Mouse (Mus musculus) brain, embryonic 14.5 days (tissue): ENCODE measurements around the gene Thbs4. TPM values are rescaled to one million over a fixed set of nuclear protein-coding genes. Genes with fewer than 3 reads are reported as not detected.
A peak's percentile ranks its signal among the peaks of the same experiment; 100 is the strongest.

ENCODE experiments used
- DNase-seq: peaks from one replicate; pipeline ENCODE4 v3.0.0-alpha.2; 2011; ENCODE audit warnings: low read depth
- CTCF ChIP-seq: fragments of 200-500 bp; IDR thresholded peaks from 2 replicates; pipeline ENCODE4 v1.5.1; 2012; ENCODE audit warnings: inconsistent platforms, mild to moderate bottlenecking, moderate library complexity, borderline replicate concordance; ENCODE audit not compliant: insufficient read depth, insufficient read length; ENCODE audit errors: extremely low read depth
- POLR2A ChIP-seq: fragments of 200-500 bp; IDR thresholded peaks from 2 replicates; pipeline ENCODE4 v1.6.1; 2012; ENCODE audit warnings: mild to moderate bottlenecking, inconsistent platforms, borderline replicate concordance; ENCODE audit not compliant: poor library complexity, insufficient read depth, insufficient read length, severe bottlenecking; ENCODE audit errors: extremely low read depth
- polyA plus RNA-seq: library from polyadenylated mRNA; depleted of rRNA; stranded (reverse); fragments of >200 nt; gene quantifications from 2 replicates; pipeline ENCODE4 v1.2.3, GENCODE M21; 2012; rRNA removed

The Thbs4 gene
- polyA plus RNA-seq, 1 experiment: 2.2 TPM

DNA sequence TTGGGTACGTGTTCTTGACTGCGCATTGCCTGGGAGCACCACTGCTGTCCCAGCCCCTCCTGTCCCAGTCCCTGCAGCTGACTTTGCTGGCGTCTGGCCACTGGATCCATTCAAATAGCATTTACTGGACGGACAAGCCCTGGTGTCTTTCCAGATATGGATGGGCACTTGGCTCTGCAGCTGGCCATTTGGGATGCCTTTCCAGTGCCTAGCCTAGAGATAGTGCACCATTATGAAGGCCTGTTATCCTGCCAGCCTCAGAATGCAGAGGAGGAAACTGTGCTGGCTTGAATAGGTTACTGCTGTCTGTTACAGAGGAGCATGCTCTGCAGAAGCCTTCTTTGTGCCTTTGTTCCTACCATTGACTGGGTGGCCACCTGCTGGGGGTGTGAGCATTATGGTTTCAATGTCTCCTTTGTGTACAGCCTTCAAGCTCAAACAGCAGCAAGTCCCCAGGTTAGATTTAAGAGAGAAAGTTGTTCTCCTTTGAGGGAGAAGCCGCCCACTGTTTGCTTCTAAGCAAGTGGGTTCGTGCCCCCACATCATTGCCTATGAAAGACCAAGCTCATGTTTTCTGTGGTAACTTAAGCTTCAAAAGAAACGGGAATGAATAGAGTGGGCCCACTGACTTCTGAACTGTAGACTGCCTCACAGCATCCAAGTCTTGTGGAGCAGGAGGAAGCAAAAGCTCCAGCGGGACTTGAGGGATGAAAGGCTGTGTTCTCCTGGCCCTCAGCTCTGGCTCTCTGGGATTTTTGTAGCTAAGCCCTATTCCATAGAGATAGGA lies 91.2 kb downstream of the Thbs4 start:
- peak; percentile 83 for DNase-seq

DNA sequence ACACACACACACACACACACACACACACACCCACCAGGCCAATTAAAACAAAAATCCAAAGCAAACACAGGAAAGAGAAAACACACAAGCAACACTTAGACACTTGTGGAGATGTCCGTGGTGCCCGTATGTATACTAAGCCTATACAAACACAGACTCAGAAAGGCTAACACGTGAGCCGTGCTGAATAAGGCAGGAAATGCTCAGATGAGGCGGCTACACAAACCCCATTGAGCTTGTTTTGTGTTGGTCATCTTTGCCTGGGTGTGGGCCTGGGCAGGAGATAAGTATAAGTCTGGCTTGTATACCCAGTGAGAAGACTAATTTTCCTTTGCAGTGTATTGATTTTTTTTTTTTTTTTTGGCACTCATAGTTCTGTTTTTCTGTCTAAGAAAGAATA lies 92.6 kb downstream of the Thbs4 start:
- TF ChIP-seq POLR2A (no peak), CTCF (no peak)
- no peak for DNase-seq

More for the DNA sequence above, 91.2 kb downstream of the Thbs4 start:
- TF ChIP-seq CTCF: no peak
- no peak for TF ChIP-seq POLR2A

Other genes with a start within 250 kb of the Thbs4 start
- not detected in 2 replicates for gene Spz1, start 218.6 kb downstream of the Thbs4 start, polyA plus RNA-seq
- gene Serinc5, start 183.7 kb downstream of the Thbs4 start, polyA plus RNA-seq: 31.7 and 34.8 TPM in 2 replicates
- gene Mtx3, start 49.9 kb upstream of the Thbs4 start, polyA plus RNA-seq: 21.0 and 21.4 TPM in 2 replicates